Mouse (Mus musculus) spleen, adult 2 months (tissue): ENCODE results near the gene Olfr372.

Experiments
- CTCF ChIP-seq: fragments of 200-500 bp; IDR thresholded peaks from 2 replicates; pipeline ENCODE4 v1.5.1; 2011; ENCODE audit warnings: mild to moderate bottlenecking, inconsistent platforms; ENCODE audit not compliant: insufficient read depth, insufficient read length, insufficient replicate concordance; ENCODE audit errors: extremely low read depth
- POLR2A ChIP-seq: fragments of 200-500 bp; IDR thresholded peaks from 2 replicates; pipeline ENCODE4 v1.6.1; 2011; ENCODE audit warnings: low read depth, low read length, inconsistent platforms

GRCm38 (mm10) chr8:72084744-72085143, 43.7 kb downstream of the Olfr372 start:
- TF ChIP-seq CTCF (no peak), POLR2A (no peak)
